ENCODE assay signal across 22 mouse cellular contexts in genomic region chr4:154236001-154236400, GRCm38 (mm10).
A peak's percentile ranks its signal among the peaks of the same experiment; 100 is the strongest.
DNase-seq lines count a peak whose midpoint lies in the region; ATAC-seq and TF ChIP-seq lines count a peak whose summit lies in the region.
"Had no signal": no experiment of that assay in that cellular context is flagged by ENCODE, and none has a peak within 500 bp of the region (broad histone marks: within the 10 kb centered on the region; RNA-seq: fewer than 3 reads in every experiment).

No protein-coding gene starts in this region.

- 72% methylated on average over 3 of the region's 3 CpGs for WGBS in forebrain, embryonic 14.5 days
- 75% methylated on average over 3 of the region's 3 CpGs for WGBS in forebrain, embryonic 13.5 days
- WGBS in kidney, postnatal 0 days: 49% methylated on average over 3 of the region's 3 CpGs
- whole genome bisulfite sequencing in limb, embryonic 12.5 days: 86% methylated on average over 3 of the region's 3 CpGs
- WGBS in stomach, postnatal 0 days: 75% methylated on average over 3 of the region's 3 CpGs

- DNase-seq in forebrain, embryonic 14.5 days (ENCODE audit: low spot score): no peak
- no peak for DNase-seq in kidney, postnatal 0 days (ENCODE audit: low spot score)
- DNase-seq in kidney, postnatal 25 days: no peak
- DNase-seq in stomach, postnatal 0 days (ENCODE audit: low spot score): no peak
- DNase-seq in MN1 (ENCODE audit: low spot score): no peak
- no peak for DNase-seq in cerebellum, postnatal 36 days
- DNase-seq: adrenal gland, postnatal 14 days; cerebellum, adult 2 months; cerebellum, postnatal 25 days; embryo, embryonic 11 days; gastrocnemius, adult 2 months; heart, postnatal 10 days; lung, embryonic 14.5 days; lung, postnatal 36 days; right cerebral cortex, adult 18-20 months; right cerebral cortex, postnatal 4 days; thymus, adult 2 months; thymus, postnatal 4 days had no signal

- no peaks in the 10 kb centered on the region for H3K9me3 ChIP-seq in forebrain, embryonic 14.5 days (replicated peaks; ENCODE audit: control insufficient read depth, low read length)
- no peaks in the 10 kb centered on the region for H3K9me3 ChIP-seq in forebrain, embryonic 13.5 days (replicated peaks)
- no peaks in the 10 kb centered on the region for H3K9me3 ChIP-seq in kidney, postnatal 0 days (replicated peaks; ENCODE audit: low read length)
- no peaks in the 10 kb centered on the region for H3K9me3 ChIP-seq in limb, embryonic 12.5 days
- H3K9me3 ChIP-seq in stomach, postnatal 0 days (ENCODE audit: control insufficient read depth, low read length): no peaks in the 10 kb centered on the region

- H3K4me2 ChIP-seq in forebrain, embryonic 14.5 days (ENCODE audit: low read length): no peak overlapping the region
- no peak overlapping the region for H3K4me2 ChIP-seq in forebrain, embryonic 13.5 days
- H3K4me2 ChIP-seq in kidney, postnatal 0 days (ENCODE audit: low read length): no peak overlapping the region
- H3K4me2 ChIP-seq in limb, embryonic 12.5 days: 0 out of 2 replicates have a peak overlapping the region, but pooled peaks have one; percentile 59
- no peak overlapping the region for H3K4me2 ChIP-seq in stomach, postnatal 0 days (replicated peaks; ENCODE audit: low read depth)

- TF ChIP-seq CTCF in kidney, postnatal 0 days (IDR thresholded peaks at IDR 0.05; ENCODE audit: low read depth): no peak
- TF ChIP-seq CTCF in stomach, postnatal 0 days (IDR thresholded peaks at IDR 0.05; ENCODE audit: low read depth): no peak

- no peaks in the 10 kb centered on the region for H3K36me3 ChIP-seq in forebrain, embryonic 14.5 days (ENCODE audit: control insufficient read depth, insufficient read depth, low read length)
- no peaks in the 10 kb centered on the region for H3K36me3 ChIP-seq in forebrain, embryonic 13.5 days (ENCODE audit: poor library complexity, severe bottlenecking)
- no peaks in the 10 kb centered on the region for H3K36me3 ChIP-seq in kidney, postnatal 0 days (ENCODE audit: insufficient read depth, low read length)
- H3K36me3 ChIP-seq in limb, embryonic 12.5 days: no peaks in the 10 kb centered on the region
- H3K36me3 ChIP-seq in stomach, postnatal 0 days (ENCODE audit: control insufficient read depth, insufficient read depth, low read length): no peaks in the 10 kb centered on the region

- TF ChIP-seq EP300 in stomach, postnatal 0 days (optimal IDR thresholded peaks at IDR 0.05): no peak

- no peaks in the 10 kb centered on the region for H3K27me3 ChIP-seq in forebrain, embryonic 14.5 days (replicated peaks; ENCODE audit: control insufficient read depth, insufficient read depth, low read length)
- H3K27me3 ChIP-seq in forebrain, embryonic 13.5 days: no peaks in the 10 kb centered on the region
- H3K27me3 ChIP-seq in kidney, postnatal 0 days (ENCODE audit: insufficient read depth, low read length): no peaks in the 10 kb centered on the region
- H3K27me3 ChIP-seq in limb, embryonic 12.5 days: peaks cover 4% of the 10 kb centered on the region
- no peaks in the 10 kb centered on the region for H3K27me3 ChIP-seq in stomach, postnatal 0 days (ENCODE audit: control insufficient read depth, insufficient read depth, low read length)

- H3K27ac ChIP-seq in forebrain, embryonic 14.5 days (ENCODE audit: low read depth, low read length): no peak overlapping the region
- no peak overlapping the region for H3K27ac ChIP-seq in forebrain, embryonic 13.5 days
- no peak overlapping the region for H3K27ac ChIP-seq in kidney, postnatal 0 days
- H3K27ac ChIP-seq in limb, embryonic 12.5 days: peak overlapping the region; percentile 79; the same call in 1 of the 2 replicates
- peak overlapping the region; percentile 61 for H3K27ac ChIP-seq in stomach, postnatal 0 days (replicated peaks)
- H3K27ac ChIP-seq: gastrocnemius, adult 2 months; liver, embryonic 14.5 days had no signal

- H3K4me3 ChIP-seq in forebrain, embryonic 14.5 days (ENCODE audit: low read depth, low read length): no peak overlapping the region
- no peak overlapping the region for H3K4me3 ChIP-seq in forebrain, embryonic 13.5 days
- H3K4me3 ChIP-seq in kidney, postnatal 0 days (replicated peaks; ENCODE audit: low read depth, low read length): no peak overlapping the region
- no peak overlapping the region for H3K4me3 ChIP-seq in limb, embryonic 12.5 days (replicated peaks)
- H3K4me3 ChIP-seq in stomach, postnatal 0 days (ENCODE audit: low read depth, low read length): no peak overlapping the region
- H3K4me3 ChIP-seq: gastrocnemius, adult 2 months had no signal

- H3K9ac ChIP-seq in forebrain, embryonic 14.5 days (ENCODE audit: low read length): no peak overlapping the region
- H3K9ac ChIP-seq in forebrain, embryonic 13.5 days: no peak overlapping the region
- no peak overlapping the region for H3K9ac ChIP-seq in kidney, postnatal 0 days (ENCODE audit: low read depth, low read length)
- no peak overlapping the region for H3K9ac ChIP-seq in limb, embryonic 12.5 days (replicated peaks)
- no peak overlapping the region for H3K9ac ChIP-seq in stomach, postnatal 0 days (ENCODE audit: low read length)
- H3K9ac ChIP-seq: liver, embryonic 14.5 days; lung, embryonic 14.5 days had no signal

- ATAC-seq in forebrain, embryonic 14.5 days: peak; percentile 29; the same call in 1 of the 2 replicates
- no peak for ATAC-seq in forebrain, embryonic 13.5 days
- ATAC-seq in kidney, postnatal 0 days (replicated peaks; ENCODE audit: low FRiP score, low read depth): peak; percentile 46; the same call in 1 of the 2 replicates
- 0 out of 2 replicates have a peak, but pooled peaks have one; percentile 11 for ATAC-seq in limb, embryonic 12.5 days (ENCODE audit: insufficient number of reproducible peaks, insufficient read depth, low FRiP score, low TSS enrichment, low read depth)
- no peak for ATAC-seq in stomach, postnatal 0 days (ENCODE audit: low FRiP score, low TSS enrichment)
- ATAC-seq: intestine, postnatal 0 days had no signal

- H3K4me1 ChIP-seq in forebrain, embryonic 14.5 days (ENCODE audit: control insufficient read depth, insufficient read depth, low read length): peaks cover 8% of the 10 kb centered on the region
- H3K4me1 ChIP-seq in forebrain, embryonic 13.5 days: peaks cover 16% of the 10 kb centered on the region
- peaks cover 10% of the 10 kb centered on the region; the same call in 1 of the 2 replicates for H3K4me1 ChIP-seq in kidney, postnatal 0 days (replicated peaks; ENCODE audit: insufficient read depth, low read length)
- H3K4me1 ChIP-seq in limb, embryonic 12.5 days (replicated peaks): peaks cover 65% of the 10 kb centered on the region
- H3K4me1 ChIP-seq in stomach, postnatal 0 days (replicated peaks; ENCODE audit: control insufficient read depth, insufficient read depth): no peaks in the 10 kb centered on the region; the same call in none of the 2 replicates

Comparison
In these comparisons a context has a peak if more than half of its experiments do, and no peak if none do; other contexts are left out.
1. ATAC-seq: peak in forebrain, embryonic 14.5 days (single experiment), kidney, postnatal 0 days (single experiment) and limb, embryonic 12.5 days (single experiment); none in forebrain, embryonic 13.5 days (single experiment) and stomach, postnatal 0 days (single experiment).
2. H3K27ac ChIP-seq: peak in limb, embryonic 12.5 days (single experiment) and stomach, postnatal 0 days (single experiment); none in forebrain, embryonic 14.5 days (single experiment), forebrain, embryonic 13.5 days (single experiment) and kidney, postnatal 0 days (single experiment).